Mouse (Mus musculus): ENCODE data around the gene C8g.

GRCm38 (mm10) chr2:25463630-25464029 is 37.9 kb downstream of the C8g start:
- TF ChIP-seq CTCF (IDR thresholded peaks at IDR 0.05; ENCODE audit: low read depth, low read length) = no peak
- TF ChIP-seq POLR2A (IDR thresholded peaks at IDR 0.05; ENCODE audit: borderline replicate concordance, low read depth, low read length) = no peak

Data from bone marrow macrophage, adult 2 months (primary cell).